In genomic region chr2:124704922-124705321, GRCm38 (mm10) we compare ENCODE assay signal across 12 mouse cellular contexts.
DNase-seq lines count a peak whose midpoint lies in the region; ATAC-seq lines count a peak whose summit lies in the region.
"Had no signal": no experiment of that assay in that cellular context is flagged by ENCODE, and none has a peak within 500 bp of the region (broad histone marks: within the 10 kb centered on the region; RNA-seq: fewer than 3 reads in every experiment).

No protein-coding gene starts in this region.

- 0 out of 2 replicates have a peak overlapping the region, but pooled peaks have one; percentile 41 for H3K27ac ChIP-seq in limb, embryonic 12.5 days
- H3K27ac ChIP-seq in limb, embryonic 10.5 days: no peak overlapping the region
- peak overlapping the region; percentile 27 for H3K27ac ChIP-seq in embryonic facial prominence, embryonic 10.5 days (replicated peaks)
- peak overlapping the region; percentile 63 for H3K27ac ChIP-seq in heart, embryonic 15.5 days
- no peak overlapping the region for H3K27ac ChIP-seq in liver, embryonic 16.5 days (ENCODE audit: low read length)
- no peak overlapping the region for H3K27ac ChIP-seq in forebrain, embryonic 14.5 days (ENCODE audit: low read depth, low read length)

- H3K9me3 ChIP-seq in limb, embryonic 12.5 days: no peaks in the 10 kb centered on the region
- no peaks in the 10 kb centered on the region for H3K9me3 ChIP-seq in limb, embryonic 10.5 days (replicated peaks)
- H3K9me3 ChIP-seq in embryonic facial prominence, embryonic 10.5 days: no peaks in the 10 kb centered on the region
- H3K9me3 ChIP-seq in heart, embryonic 15.5 days (replicated peaks): no peaks in the 10 kb centered on the region
- no peaks in the 10 kb centered on the region for H3K9me3 ChIP-seq in liver, embryonic 16.5 days (replicated peaks; ENCODE audit: control insufficient read depth, low read length)
- H3K9me3 ChIP-seq in forebrain, embryonic 14.5 days (replicated peaks; ENCODE audit: control insufficient read depth, low read length): no peaks in the 10 kb centered on the region

- WGBS in limb, embryonic 12.5 days: 71% methylated on average over 4 of the region's 4 CpGs
- 70% methylated on average over 4 of the region's 4 CpGs for WGBS in limb, embryonic 10.5 days
- 65% methylated on average over 4 of the region's 4 CpGs for WGBS in embryonic facial prominence, embryonic 10.5 days
- WGBS in heart, embryonic 15.5 days: 65% methylated on average over 4 of the region's 4 CpGs
- 31% methylated on average over 4 of the region's 4 CpGs for WGBS in liver, embryonic 16.5 days (ENCODE audit: insufficient replicate concordance)
- 73% methylated on average over 4 of the region's 4 CpGs for WGBS in forebrain, embryonic 14.5 days

- no peak overlapping the region for H3K4me3 ChIP-seq in limb, embryonic 12.5 days (replicated peaks)
- H3K4me3 ChIP-seq in limb, embryonic 10.5 days: no peak overlapping the region
- H3K4me3 ChIP-seq in embryonic facial prominence, embryonic 10.5 days: no peak overlapping the region
- H3K4me3 ChIP-seq in heart, embryonic 15.5 days: no peak overlapping the region
- H3K4me3 ChIP-seq in liver, embryonic 16.5 days (ENCODE audit: low read depth, low read length): no peak overlapping the region
- H3K4me3 ChIP-seq in forebrain, embryonic 14.5 days (ENCODE audit: low read depth, low read length): no peak overlapping the region

- H3K36me3 ChIP-seq in limb, embryonic 12.5 days: no peaks in the 10 kb centered on the region
- no peaks in the 10 kb centered on the region for H3K36me3 ChIP-seq in limb, embryonic 10.5 days
- H3K36me3 ChIP-seq in embryonic facial prominence, embryonic 10.5 days (replicated peaks): no peaks in the 10 kb centered on the region
- H3K36me3 ChIP-seq in heart, embryonic 15.5 days: no peaks in the 10 kb centered on the region
- no peaks in the 10 kb centered on the region for H3K36me3 ChIP-seq in liver, embryonic 16.5 days (ENCODE audit: control insufficient read depth, insufficient read depth)
- no peaks in the 10 kb centered on the region for H3K36me3 ChIP-seq in forebrain, embryonic 14.5 days (ENCODE audit: control insufficient read depth, insufficient read depth, low read length)

- H3K4me2 ChIP-seq in limb, embryonic 12.5 days: no peak overlapping the region
- no peak overlapping the region for H3K4me2 ChIP-seq in heart, embryonic 15.5 days
- H3K4me2 ChIP-seq in liver, embryonic 16.5 days (ENCODE audit: low read depth, low read length): no peak overlapping the region
- H3K4me2 ChIP-seq in forebrain, embryonic 14.5 days (ENCODE audit: low read length): no peak overlapping the region

- no peak; the same call in 1 of the 2 replicates for ATAC-seq in limb, embryonic 12.5 days (ENCODE audit: insufficient number of reproducible peaks, insufficient read depth, low FRiP score, low TSS enrichment, low read depth)
- peak; percentile 79; the same call in 1 of the 2 replicates for ATAC-seq in heart, embryonic 15.5 days (replicated peaks; ENCODE audit: insufficient number of reproducible peaks, insufficient read depth, low FRiP score, low read depth)
- peak; percentile 50; the same call in 1 of the 2 replicates for ATAC-seq in liver, embryonic 16.5 days (ENCODE audit: low read depth)
- ATAC-seq in cerebellum, adult (ENCODE audit: insufficient number of reproducible peaks, low FRiP score, low TSS enrichment): no peak
- no peak for ATAC-seq in forebrain, embryonic 14.5 days
- ATAC-seq: midbrain, embryonic 16.5 days had no signal

- H3K9ac ChIP-seq in limb, embryonic 12.5 days (replicated peaks): no peak overlapping the region
- H3K9ac ChIP-seq in heart, embryonic 15.5 days: no peak overlapping the region
- no peak overlapping the region for H3K9ac ChIP-seq in liver, embryonic 16.5 days (ENCODE audit: low read depth, low read length)
- no peak overlapping the region for H3K9ac ChIP-seq in forebrain, embryonic 14.5 days (ENCODE audit: low read length)

- H3K27me3 ChIP-seq in limb, embryonic 12.5 days: no peaks in the 10 kb centered on the region
- H3K27me3 ChIP-seq in limb, embryonic 10.5 days (ENCODE audit: low read depth, poor library complexity, severe bottlenecking): no peaks in the 10 kb centered on the region
- H3K27me3 ChIP-seq in embryonic facial prominence, embryonic 10.5 days (replicated peaks; ENCODE audit: low read depth, poor library complexity, severe bottlenecking): no peaks in the 10 kb centered on the region
- H3K27me3 ChIP-seq in heart, embryonic 15.5 days: no peaks in the 10 kb centered on the region
- no peaks in the 10 kb centered on the region for H3K27me3 ChIP-seq in liver, embryonic 16.5 days (ENCODE audit: control insufficient read depth, insufficient read depth, low read depth, low read length)
- H3K27me3 ChIP-seq in forebrain, embryonic 14.5 days (replicated peaks; ENCODE audit: control insufficient read depth, insufficient read depth, low read length): no peaks in the 10 kb centered on the region

- peaks cover 22% of the 10 kb centered on the region for H3K4me1 ChIP-seq in limb, embryonic 12.5 days (replicated peaks)
- H3K4me1 ChIP-seq in limb, embryonic 10.5 days: peaks cover 16% of the 10 kb centered on the region; the same call in 1 of the 2 replicates
- peaks cover 27% of the 10 kb centered on the region for H3K4me1 ChIP-seq in embryonic facial prominence, embryonic 10.5 days
- peaks cover 12% of the 10 kb centered on the region; the same call in 1 of the 2 replicates for H3K4me1 ChIP-seq in heart, embryonic 15.5 days (replicated peaks)
- H3K4me1 ChIP-seq in liver, embryonic 16.5 days (ENCODE audit: control insufficient read depth, low read depth, low read length): no peaks in the 10 kb centered on the region
- H3K4me1 ChIP-seq in forebrain, embryonic 14.5 days (ENCODE audit: control insufficient read depth, insufficient read depth, low read length): no peaks in the 10 kb centered on the region

- DNase-seq in limb, embryonic 10.5 days (ENCODE audit: low spot score): no peak
- DNase-seq in embryonic facial prominence, embryonic 10.5 days (ENCODE audit: low spot score): no peak
- no peak for DNase-seq in urinary bladder, adult 2 months (ENCODE audit: low spot score)
- no peak for DNase-seq in forebrain, embryonic 14.5 days (ENCODE audit: low spot score)
- DNase-seq: cerebellum, adult 11-12 months; gastrocnemius, postnatal 14 days; thymus, postnatal 36 days had no signal

Comparison
In these comparisons a context has a peak if more than half of its experiments do, and no peak if none do; other contexts are left out.
1. H3K27ac ChIP-seq: peak in limb, embryonic 12.5 days (single experiment), embryonic facial prominence, embryonic 10.5 days (single experiment) and heart, embryonic 15.5 days (single experiment); none in limb, embryonic 10.5 days (single experiment), liver, embryonic 16.5 days (single experiment) and forebrain, embryonic 14.5 days (single experiment).
2. ATAC-seq: peak in heart, embryonic 15.5 days (single experiment) and liver, embryonic 16.5 days (single experiment); none in limb, embryonic 12.5 days (single experiment), cerebellum, adult (single experiment) and forebrain, embryonic 14.5 days (single experiment).